Mouse (Mus musculus): ENCODE measurements at regions not wholly inside any gene's neighbourhood (a gene's known extent, or its start where the extent isn't known, plus 50 kb on each side); places are given as distances from the start of the nearest gene placed in this dataset.

GRCm38 (mm10) chr16:69646156-69646555, 217.4 kb downstream of the Speer2 start:
- no peak for DNase-seq (ENCODE audit: low spot score in 2 of 2)

GRCm38 (mm10) chr16:69607736-69608135, 255.8 kb downstream of the Speer2 start:
- DNase-seq (ENCODE audit: low spot score in 2 of 2), result no peak

GRCm38 (mm10) chr16:69600978-69601377, 262.6 kb downstream of the Speer2 start:
- no peak for DNase-seq (ENCODE audit: low spot score in 2 of 2)

- DNase-seq (ENCODE audit: low spot score in 2 of 2), result peak in 1 of 2 experiments; percentile 5
These were observed 286.3 kb downstream of the Speer2 start for GRCm38 (mm10) chr16:69577205-69577604.

- DNase-seq (ENCODE audit: low spot score in 2 of 2), result no peak
These were observed 295.4 kb downstream of the Speer2 start for GRCm38 (mm10) chr16:69568189-69568588.

- no peak for DNase-seq (ENCODE audit: low spot score in 2 of 2)
These were observed 295.9 kb downstream of the Speer2 start for GRCm38 (mm10) chr16:69567420-69568179.
